In genomic region chr10:109924136-109924535, GRCm38 (mm10) we compare ENCODE assay signal across 28 mouse cellular contexts.
"Had no signal": no experiment of that assay in that cellular context is flagged by ENCODE, and none has a peak within 500 bp of the region (broad histone marks: within the 10 kb centered on the region; RNA-seq: fewer than 3 reads in every experiment).

No protein-coding gene starts in this region.

- H3K4me3 ChIP-seq: embryonic facial prominence, embryonic 10.5 days; embryonic facial prominence, embryonic 12.5 days; embryonic facial prominence, embryonic 13.5 days; embryonic facial prominence, embryonic 15.5 days; erythroblast, embryonic 14.5 days; forebrain, embryonic 12.5 days; forebrain, embryonic 13.5 days; forebrain, embryonic 15.5 days; gastrocnemius, adult 2 months; heart, adult 2 months had no signal

- H3K4me2 ChIP-seq: embryonic facial prominence, embryonic 12.5 days; embryonic facial prominence, embryonic 13.5 days; embryonic facial prominence, embryonic 15.5 days; forebrain, embryonic 12.5 days; forebrain, embryonic 13.5 days; forebrain, embryonic 15.5 days had no signal

- H3K27me3 ChIP-seq: embryonic facial prominence, embryonic 12.5 days; embryonic facial prominence, embryonic 13.5 days; embryonic facial prominence, embryonic 15.5 days; forebrain, embryonic 12.5 days; forebrain, embryonic 13.5 days; forebrain, embryonic 15.5 days had no signal

- ATAC-seq: forebrain, embryonic 13.5 days; forebrain, embryonic 14.5 days; forebrain, embryonic 15.5 days; forebrain, embryonic 16.5 days; forebrain, postnatal 0 days had no signal

- H3K36me3 ChIP-seq: embryonic facial prominence, embryonic 10.5 days; embryonic facial prominence, embryonic 12.5 days; embryonic facial prominence, embryonic 13.5 days; embryonic facial prominence, embryonic 15.5 days; forebrain, embryonic 12.5 days; forebrain, embryonic 15.5 days had no signal

- H3K27ac ChIP-seq: embryonic facial prominence, embryonic 10.5 days; embryonic facial prominence, embryonic 12.5 days; embryonic facial prominence, embryonic 13.5 days; embryonic facial prominence, embryonic 15.5 days; forebrain, embryonic 12.5 days; forebrain, embryonic 13.5 days; forebrain, embryonic 15.5 days; gastrocnemius, adult 2 months; heart, adult 2 months had no signal

- DNase-seq: cerebellum, adult 2 months; cerebellum, adult 8-10 months; cerebellum, adult 9-10 months; cerebellum, adult 9-11 months; cerebellum, postnatal 10 days; cerebellum, postnatal 14 days; cerebellum, postnatal 25 days; cerebellum, postnatal 36 days; embryo, embryonic 11 days; forebrain, postnatal 0 days; gastrocnemius, adult 2 months; gastrocnemius, postnatal 10 days; gastrocnemius, postnatal 14 days; gastrocnemius, postnatal 25 days; gastrocnemius, postnatal 36 days; heart, adult 11 months; heart, adult 18-20 months; heart, adult 2 months had no signal

- H3K9me3 ChIP-seq: embryonic facial prominence, embryonic 10.5 days; embryonic facial prominence, embryonic 12.5 days; embryonic facial prominence, embryonic 13.5 days; embryonic facial prominence, embryonic 15.5 days; forebrain, embryonic 12.5 days; forebrain, embryonic 13.5 days; forebrain, embryonic 15.5 days had no signal

- H3K9ac ChIP-seq: embryonic facial prominence, embryonic 12.5 days; embryonic facial prominence, embryonic 13.5 days; embryonic facial prominence, embryonic 15.5 days; forebrain, embryonic 12.5 days; forebrain, embryonic 13.5 days; forebrain, embryonic 15.5 days; forebrain, postnatal 0 days had no signal
